Mouse (Mus musculus) gastrocnemius, adult 2 months (tissue): ENCODE measurements at regions not wholly inside any gene's neighbourhood (a gene's known extent, or its start where the extent isn't known, plus 50 kb on each side); places are given as distances from the start of the nearest gene placed in this dataset.

Experiments used
- DNase-seq: peaks from one replicate; pipeline ENCODE4 v3.0.0; 2022
- H3K27ac ChIP-seq: fragments of 200-600 bp; 2 replicates; pipeline ENCODE4 v1.8.1; 2022; ENCODE audit warnings: mild to moderate bottlenecking
- H3K4me3 ChIP-seq: fragments of 200-600 bp; 2 replicates; pipeline ENCODE4 v1.8.1; 2022; ENCODE audit warnings: mild to moderate bottlenecking, moderate library complexity
- CTCF ChIP-seq: fragments of 200-600 bp; IDR thresholded peaks from 2 replicates; pipeline ENCODE4 v1.8.1; 2022; ENCODE audit warnings: antibody characterized with exemption, mild to moderate bottlenecking, moderate library complexity
- intact Hi-C: fragments of 180-260 bp; cut with DNase I; formaldehyde crosslinking; loops from one replicate; pipeline ENCODE4 v1.15.1; 2025

DNA sequence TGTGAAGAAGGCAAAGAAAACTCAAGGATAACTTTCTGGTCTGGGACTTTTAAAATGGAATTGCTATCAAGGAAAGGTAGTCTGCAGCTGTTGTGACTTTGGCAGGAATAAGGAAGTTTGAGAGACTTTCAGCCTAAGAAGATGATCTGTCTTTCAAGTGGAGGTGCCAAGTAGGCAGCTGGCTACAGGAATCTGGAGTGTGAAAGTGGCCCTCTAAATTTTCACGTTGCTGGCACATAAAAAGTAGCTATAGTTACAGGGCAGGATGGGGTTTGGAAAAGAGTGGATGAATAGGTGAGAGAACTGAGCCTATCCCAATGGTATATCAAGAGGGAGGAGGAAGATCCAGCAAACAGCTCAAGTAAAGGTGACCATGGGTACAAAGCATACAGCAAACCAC, 284.4 kb upstream of the Pkdcc start:
- intact Hi-C loops = no loop called here
- Histone ChIP-seq H3K4me3 (no peak overlapping the region), H3K27ac (no peak overlapping the region)
- DNase-seq = no peak
- no peak for TF ChIP-seq CTCF

DNA sequence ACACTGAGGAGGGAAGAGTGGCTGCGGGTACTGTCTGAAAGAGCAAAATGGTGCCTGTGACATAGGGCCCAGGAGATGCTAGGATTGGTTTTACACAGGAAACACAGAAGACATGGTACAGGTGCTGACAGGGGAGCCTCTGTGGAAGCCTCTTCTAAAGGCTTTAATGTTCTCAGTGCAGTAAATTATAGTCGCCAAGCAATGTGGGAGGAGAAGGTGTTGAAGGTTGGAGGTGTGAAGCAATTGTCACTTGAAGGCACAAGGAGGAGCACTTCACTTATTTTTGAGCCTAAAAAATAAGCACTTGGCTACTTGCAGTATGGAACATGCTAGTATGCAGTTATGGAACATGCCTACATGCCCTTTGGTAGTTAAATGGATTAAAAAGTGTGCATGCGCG, 283.6 kb upstream of the Pkdcc start:
- no peak overlapping the region for H3K27ac ChIP-seq
- intact Hi-C loops = no loop called here
- DNase-seq = no peak
- TF ChIP-seq CTCF = no peak
- H3K4me3 ChIP-seq = no peak overlapping the region

DNA sequence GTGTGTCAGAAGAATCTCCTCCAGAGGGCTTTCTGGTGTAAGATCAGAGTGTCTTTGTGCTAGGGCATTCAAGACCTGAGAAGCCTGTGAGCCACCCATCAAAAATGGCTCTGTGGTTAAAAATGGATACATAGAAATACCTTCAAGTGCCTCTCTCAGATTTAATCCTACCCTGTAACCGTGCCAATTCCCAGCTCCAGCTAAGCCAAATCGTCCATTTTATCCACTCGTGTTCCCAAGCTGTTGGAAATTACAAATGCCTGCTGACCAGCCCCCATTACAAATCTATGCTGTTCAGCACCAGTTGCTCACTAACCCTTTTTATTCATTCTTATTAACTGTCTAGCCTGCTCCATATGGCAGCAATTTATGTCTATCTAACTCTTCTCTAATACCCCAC, 278.3 kb upstream of the Pkdcc start:
- intact Hi-C loops = no loop called here
- no peak overlapping the region for H3K27ac ChIP-seq
- TF ChIP-seq CTCF = no peak

DNA sequence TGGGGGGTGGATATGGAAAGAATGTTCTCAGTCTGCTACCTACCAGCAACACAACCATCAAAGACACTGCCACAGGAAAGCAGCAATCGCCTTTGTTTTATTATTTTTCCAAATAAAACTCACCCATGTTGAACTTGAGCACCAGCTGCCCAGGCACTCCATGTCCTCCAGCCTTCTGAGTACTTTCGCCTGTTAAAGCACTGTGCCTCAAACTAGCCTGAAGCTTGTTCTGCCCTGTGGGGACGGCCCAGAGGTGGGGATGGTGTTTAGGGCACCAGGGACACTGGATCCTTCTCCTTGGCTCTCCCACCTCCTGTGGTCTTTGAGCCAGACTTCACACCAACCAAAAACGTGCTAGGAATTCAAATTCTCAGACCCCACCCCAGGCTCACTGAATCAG, 269.0 kb upstream of the Pkdcc start:
- Histone ChIP-seq H3K4me3 (no peak overlapping the region), H3K27ac (no peak overlapping the region)
- TF ChIP-seq CTCF = no peak
- intact Hi-C loops = no loop called here
- no peak for DNase-seq

More for the DNA sequence above, 278.3 kb upstream of the Pkdcc start:
- no peak for DNase-seq
- H3K4me3 ChIP-seq = no peak overlapping the region

DNA sequence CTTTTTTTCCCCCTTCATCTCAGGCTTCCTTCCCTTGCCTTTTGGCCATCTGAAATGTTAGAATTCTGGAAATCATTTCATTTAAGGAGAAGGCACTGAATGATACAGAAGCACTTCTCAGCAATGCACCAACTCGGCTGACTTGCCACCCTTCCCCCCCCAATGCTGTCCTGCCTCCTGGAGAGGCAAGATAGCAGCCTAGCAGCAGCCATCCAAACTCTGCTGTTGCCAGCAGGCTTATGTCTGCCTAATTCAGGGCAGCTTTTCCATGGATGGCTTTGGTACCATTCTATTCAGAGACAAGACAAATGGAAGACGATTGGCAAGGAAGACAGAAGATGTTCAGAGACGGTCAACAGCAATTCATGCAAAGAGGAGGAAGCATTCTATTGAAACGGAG, 265.3 kb upstream of the Pkdcc start:
- Histone ChIP-seq H3K27ac (no peak overlapping the region), H3K4me3 (no peak overlapping the region)
- intact Hi-C loops = no loop called here
- DNase-seq = no peak
- no peak for TF ChIP-seq CTCF

DNA sequence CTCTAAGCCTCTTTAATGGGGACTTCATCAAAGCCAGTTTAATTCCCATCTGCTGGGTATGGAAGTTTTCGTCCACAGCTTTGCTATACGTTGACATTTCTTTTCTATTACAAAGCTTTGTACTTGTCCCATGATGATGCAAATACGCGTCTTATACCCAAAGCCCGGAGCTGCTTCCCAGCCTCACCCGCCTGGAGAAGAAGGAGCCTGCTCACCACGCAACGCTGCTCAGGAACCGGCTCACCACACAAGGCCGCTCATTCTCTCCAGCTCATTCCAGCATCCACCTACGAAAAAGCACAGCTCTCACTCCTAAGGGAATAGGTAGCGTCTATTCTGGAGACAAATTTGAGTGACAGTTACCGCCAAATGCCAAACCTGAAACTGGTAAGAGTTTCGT, 264.8 kb upstream of the Pkdcc start:
- TF ChIP-seq CTCF = no peak
- DNase-seq = no peak
- no peak overlapping the region for H3K27ac ChIP-seq
- intact Hi-C loops = no loop called here
- no peak overlapping the region for H3K4me3 ChIP-seq

DNA sequence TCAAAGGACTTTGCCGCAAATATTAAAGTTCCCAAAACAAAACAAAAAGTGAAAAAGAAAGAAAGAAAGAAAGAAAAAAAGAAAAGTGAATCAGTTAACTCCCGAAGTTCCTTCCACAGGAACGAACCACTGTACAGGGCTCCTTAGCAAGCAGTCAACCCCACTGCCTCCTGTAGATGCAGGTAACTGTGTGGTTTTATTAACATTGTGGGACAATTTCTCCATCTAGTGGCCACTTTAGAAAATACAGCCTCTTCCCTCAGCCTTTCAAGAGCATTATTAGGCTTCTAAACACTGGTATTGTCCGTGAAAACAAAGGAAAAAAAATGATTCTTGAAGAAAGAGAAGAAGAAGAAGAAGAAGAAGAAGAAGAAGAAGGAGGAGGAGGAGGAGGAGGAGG, 257.7 kb upstream of the Pkdcc start:
- Histone ChIP-seq H3K4me3 (no peak overlapping the region), H3K27ac (no peak overlapping the region)
- peak; percentile 68 for TF ChIP-seq CTCF
- DNase-seq = no peak
- intact Hi-C loops = loop anchor here (2.0 kb wide), 1 partner anchor 1765 kb away; no protein-coding TSS in a partner anchor

DNA sequence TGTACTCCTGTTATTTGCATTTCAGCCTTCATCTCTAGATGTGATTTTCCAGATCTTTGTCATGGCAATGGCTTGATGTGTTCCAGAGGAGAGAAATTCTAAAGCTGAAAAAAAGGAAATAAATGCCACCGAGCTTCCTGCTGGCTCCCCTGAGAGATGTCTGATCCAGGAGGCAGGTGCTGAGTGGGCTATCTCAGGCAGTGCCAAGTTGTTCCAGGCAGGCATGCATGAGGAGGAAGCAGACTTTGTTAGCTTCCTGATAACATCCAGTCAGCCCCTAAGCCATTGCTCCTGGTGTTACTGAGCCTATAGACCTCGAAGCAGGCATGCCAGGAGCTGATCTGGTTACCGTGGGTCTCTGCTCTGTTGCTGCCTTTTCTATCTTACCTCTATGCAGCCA, 251.7 kb upstream of the Pkdcc start:
- Histone ChIP-seq H3K27ac (no peak overlapping the region), H3K4me3 (no peak overlapping the region)
- intact Hi-C loops = no loop called here
- no peak for TF ChIP-seq CTCF
- DNase-seq = no peak

DNA sequence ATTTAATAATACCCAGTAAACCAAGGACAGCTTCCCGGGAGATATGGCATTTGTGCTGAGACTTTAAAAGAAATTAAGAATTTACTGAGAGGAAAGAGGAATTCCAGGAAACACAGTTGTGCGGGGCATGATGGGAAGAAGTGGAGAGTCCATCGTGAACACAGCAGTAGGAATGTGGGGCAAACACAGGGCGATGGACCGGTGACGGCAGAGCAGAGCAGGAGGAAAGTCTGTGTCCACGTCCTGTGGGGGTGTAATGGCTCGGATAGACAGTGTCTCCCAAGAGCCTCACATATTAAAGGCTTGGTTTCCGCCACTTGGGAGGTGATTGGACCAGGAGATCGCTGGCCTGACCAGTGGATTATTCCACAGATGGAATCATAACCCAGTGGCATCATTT, 215.4 kb upstream of the Pkdcc start:
- intact Hi-C loops = no loop called here
- Histone ChIP-seq H3K27ac (no peak overlapping the region), H3K4me3 (no peak overlapping the region)
- TF ChIP-seq CTCF = no peak
- no peak for DNase-seq

DNA sequence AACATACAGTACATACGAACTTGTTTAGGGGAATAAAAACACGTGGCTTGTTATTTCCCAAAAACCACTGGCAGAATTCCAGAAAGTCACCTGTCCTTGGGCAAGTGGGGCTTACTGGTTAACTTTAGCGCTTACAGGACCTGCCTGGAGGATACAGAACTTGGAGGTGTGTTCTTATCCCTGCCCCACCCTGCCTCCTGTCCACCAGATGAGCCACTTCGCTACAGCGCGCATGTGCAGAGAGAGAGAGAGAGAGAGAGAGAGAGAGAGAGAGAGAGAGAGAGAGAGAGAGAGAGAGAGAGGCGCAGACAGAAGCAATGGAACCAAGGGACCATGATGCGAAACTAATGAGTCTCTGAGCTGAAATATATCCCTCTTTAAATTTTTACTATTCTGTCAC, 214.7 kb upstream of the Pkdcc start:
- Histone ChIP-seq H3K4me3 (no peak overlapping the region), H3K27ac (no peak overlapping the region)
- intact Hi-C loops = no loop called here
- no peak for DNase-seq
- TF ChIP-seq CTCF = no peak

DNA sequence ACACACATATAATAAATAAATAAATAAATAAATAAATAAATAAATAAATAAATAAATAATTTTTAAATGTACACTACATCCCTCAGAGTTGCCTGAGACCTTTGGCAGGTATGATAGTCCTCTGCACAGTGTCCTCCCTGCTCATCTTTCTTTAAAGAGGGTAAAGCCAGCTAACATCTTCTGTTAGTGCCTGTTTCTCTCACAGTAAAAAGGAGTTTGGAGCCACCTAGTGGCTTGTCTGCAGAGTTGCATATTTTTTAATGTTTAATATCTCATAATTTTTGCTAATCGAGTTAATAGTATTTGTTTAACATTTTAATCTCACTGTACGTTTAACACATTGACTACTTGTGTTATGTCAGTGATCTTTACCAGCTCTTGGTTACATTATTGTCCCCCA, 213.5 kb upstream of the Pkdcc start:
- no peak for DNase-seq
- intact Hi-C loops = no loop called here
- peak; percentile 77 for TF ChIP-seq CTCF
- Histone ChIP-seq H3K4me3 (no peak overlapping the region), H3K27ac (no peak overlapping the region)

DNA sequence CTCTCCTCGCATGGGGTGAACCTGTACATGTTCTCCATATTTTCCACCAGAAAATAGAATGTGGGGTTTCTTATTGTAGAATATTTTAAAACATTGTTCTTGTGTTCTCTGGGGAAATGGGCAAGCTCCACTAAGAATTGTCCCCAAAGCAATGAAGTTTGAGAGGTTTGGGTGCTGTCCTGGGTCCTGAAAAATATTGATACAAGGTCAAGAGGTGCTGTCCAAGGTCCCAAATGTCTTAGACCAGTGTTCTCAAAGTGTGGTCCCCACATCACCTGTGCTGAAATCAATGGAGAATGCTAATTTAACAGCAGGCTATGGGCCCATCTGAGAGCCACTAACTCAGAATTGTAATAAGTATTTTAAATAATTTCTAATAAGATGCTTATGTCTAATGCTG, 204.2 kb upstream of the Pkdcc start:
- no peak for TF ChIP-seq CTCF
- no peak overlapping the region for H3K4me3 ChIP-seq
- intact Hi-C loops = no loop called here
- DNase-seq = no peak
- no peak overlapping the region for H3K27ac ChIP-seq

DNA sequence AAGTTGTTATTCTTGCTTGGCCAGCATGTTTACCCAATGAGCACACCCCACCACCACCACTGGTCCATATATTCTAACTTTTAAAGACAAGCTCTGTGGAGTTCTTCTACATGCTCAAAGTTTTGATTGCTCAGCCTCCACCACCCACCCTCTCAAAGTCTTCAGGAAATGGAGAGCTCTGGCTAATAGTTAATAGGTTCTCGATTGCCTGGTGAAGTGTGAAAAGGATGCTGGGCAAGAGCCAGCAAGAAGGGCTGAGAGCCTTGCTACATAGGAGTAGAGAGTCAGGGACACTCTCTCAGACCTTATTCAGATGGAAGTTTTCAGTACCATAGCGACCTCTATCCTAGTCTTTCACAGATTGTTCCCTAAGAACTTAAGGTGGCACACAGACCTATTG, 199.4 kb upstream of the Pkdcc start:
- intact Hi-C loops = no loop called here
- no peak for TF ChIP-seq CTCF
- no peak for DNase-seq
- no peak overlapping the region for H3K27ac ChIP-seq
- no peak overlapping the region for H3K4me3 ChIP-seq

DNA sequence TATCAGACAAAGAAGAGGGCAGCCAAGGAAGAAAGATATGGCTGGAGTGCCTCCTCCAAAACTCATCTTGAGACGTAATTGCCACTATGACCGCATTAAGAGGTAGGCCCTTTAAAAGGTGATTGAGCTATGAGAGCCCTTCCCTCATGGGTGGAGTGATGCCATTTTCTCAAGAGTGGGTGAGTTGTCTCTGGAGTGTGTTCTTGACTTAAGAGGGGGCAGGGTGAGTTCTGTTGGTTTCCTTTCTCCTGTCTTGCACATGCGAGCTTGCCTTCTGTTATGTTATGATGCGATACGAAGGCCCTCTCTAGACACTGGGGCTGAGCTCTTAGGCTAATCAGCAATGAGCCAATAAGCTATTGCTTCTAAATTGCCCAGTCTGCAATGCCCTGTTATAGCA, 198.2 kb upstream of the Pkdcc start:
- no peak overlapping the region for H3K27ac ChIP-seq
- no peak for TF ChIP-seq CTCF
- intact Hi-C loops = no loop called here
- no peak for DNase-seq
- H3K4me3 ChIP-seq = no peak overlapping the region

DNA sequence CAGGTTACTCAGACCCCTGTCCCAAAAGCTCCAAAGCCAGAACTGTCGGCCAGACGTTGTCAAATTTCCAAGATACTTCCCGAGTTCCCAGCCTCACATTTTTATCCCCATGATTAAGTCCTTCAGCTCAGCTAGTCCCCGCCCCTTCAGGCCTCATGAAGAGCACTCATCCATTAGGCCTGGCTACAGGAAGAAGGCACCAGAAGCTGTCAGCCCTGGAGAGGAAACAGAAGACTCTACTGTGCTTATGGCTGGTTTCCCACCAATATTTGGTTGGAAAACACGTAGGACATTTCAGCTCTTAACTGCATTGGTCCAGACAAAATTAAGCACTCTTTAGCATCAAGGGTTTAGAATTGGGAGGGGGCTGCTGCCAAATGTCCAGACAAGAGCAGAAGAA, 195.8 kb upstream of the Pkdcc start:
- no peak for DNase-seq
- no peak overlapping the region for H3K4me3 ChIP-seq
- intact Hi-C loops = no loop called here
- TF ChIP-seq CTCF = no peak
- no peak overlapping the region for H3K27ac ChIP-seq
